Mouse (Mus musculus): ENCODE measurements around the gene H2al1j.
"Not testable (repeated sequence)": the region's sequence is repeated elsewhere in the genome, so short reads cannot be mapped to it uniquely, and the experiment has no call there.

The H2al1j gene

GRCm38 (mm10) chrX:11327522-11327921 lies at the start of gene H2al1j:
H2al1j (plus strand) TSS chrX:11327822.
- not testable (repeated sequence) for DNase-seq

- no peak for DNase-seq
Measured at GRCm38 (mm10) chrX:11280741-11281140, 46.9 kb upstream of the H2al1j start.

- no peak for DNase-seq
Measured at GRCm38 (mm10) chrX:11288306-11288882, 39.2 kb upstream of the H2al1j start.

GRCm38 (mm10) chrX:11289244-11289643 lies 38.4 kb upstream of the H2al1j start:
- DNase-seq: no peak

- DNase-seq: not testable (repeated sequence)
Measured at GRCm38 (mm10) chrX:11298957-11299356, 28.7 kb upstream of the H2al1j start, which contains the start of gene H2al1a. H2al1a (plus strand) TSS chrX:11299257.

GRCm38 (mm10) chrX:11302132-11302531 lies 25.5 kb upstream of the H2al1j start, which contains the start of gene H2al1b:
H2al1b (plus strand) TSS chrX:11302432.
- not testable (repeated sequence) for DNase-seq

- not testable (repeated sequence) for DNase-seq
Measured at GRCm38 (mm10) chrX:11305355-11305754, 22.3 kb upstream of the H2al1j start, which contains the start of gene H2al1c. H2al1c (plus strand) TSS chrX:11305655.

- DNase-seq: not testable (repeated sequence)
Measured at GRCm38 (mm10) chrX:11308524-11308923, 19.1 kb upstream of the H2al1j start, which contains the start of gene H2al1d. H2al1d (plus strand) TSS chrX:11308824.

- DNase-seq: not testable (repeated sequence)
Measured at GRCm38 (mm10) chrX:11311634-11312033, 16.0 kb upstream of the H2al1j start, which contains the start of gene H2al1e. H2al1e (plus strand) TSS chrX:11311934.

GRCm38 (mm10) chrX:11314858-11315257 lies 12.8 kb upstream of the H2al1j start, which contains the start of gene H2al1f:
H2al1f (plus strand) TSS chrX:11315158.
- DNase-seq: not testable (repeated sequence)

- DNase-seq: not testable (repeated sequence)
Measured at GRCm38 (mm10) chrX:11317956-11318355, 9.7 kb upstream of the H2al1j start, which contains the start of gene H2al1g. H2al1g (plus strand) TSS chrX:11318256.

GRCm38 (mm10) chrX:11321192-11321591 lies 6.4 kb upstream of the H2al1j start, which contains the start of gene H2al1h:
H2al1h (plus strand) TSS chrX:11321492.
- DNase-seq: not testable (repeated sequence)

GRCm38 (mm10) chrX:11324359-11324758 lies 3.3 kb upstream of the H2al1j start, which contains the start of gene H2al1i:
H2al1i (plus strand) TSS chrX:11324659.
- DNase-seq: not testable (repeated sequence)

- no peak for DNase-seq
Measured at GRCm38 (mm10) chrX:11345762-11346161, 18.1 kb downstream of the H2al1j start.

- DNase-seq: no peak
Measured at GRCm38 (mm10) chrX:11346756-11347155, 19.1 kb downstream of the H2al1j start.

- DNase-seq: no peak
Measured at GRCm38 (mm10) chrX:11360823-11361222, 33.2 kb downstream of the H2al1j start.

GRCm38 (mm10) chrX:11361261-11361660 lies 33.6 kb downstream of the H2al1j start:
- no peak for DNase-seq

GRCm38 (mm10) chrX:11363890-11364289 lies 36.3 kb downstream of the H2al1j start:
- DNase-seq: no peak

GRCm38 (mm10) chrX:11365151-11365550 lies 37.5 kb downstream of the H2al1j start:
- DNase-seq: no peak

All from thymus, postnatal 36 days (tissue).